Mouse (Mus musculus): ENCODE results near the gene Hnrnpc.

Gene Hnrnpc

GRCm38 (mm10) chr14:52024133-52024532 lies 79.7 kb downstream of the Hnrnpc start:
- DNase-seq (ENCODE audit: low read depth, low spot score): no peak
